23 mouse cellular contexts compared by ENCODE assay signal in the genomic region with DNA sequence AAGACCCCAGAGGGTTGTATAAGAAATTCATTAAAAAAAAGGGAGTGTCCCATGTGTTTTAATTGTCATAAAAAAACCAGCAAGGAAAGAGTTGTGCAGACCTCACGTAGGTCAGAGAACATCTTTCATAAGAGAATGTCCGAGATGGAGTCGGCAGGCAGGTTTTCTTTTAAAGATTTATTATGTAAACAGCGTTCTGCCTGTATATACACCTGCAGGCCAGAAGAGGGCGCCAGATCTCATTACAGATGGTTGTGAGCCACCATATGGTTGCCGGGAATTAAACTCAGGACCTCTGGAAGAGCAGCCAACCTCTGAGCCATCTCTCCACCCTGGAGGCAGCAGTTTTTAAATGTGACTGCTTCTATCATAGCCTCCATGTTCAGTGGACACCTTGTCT.
DNase-seq lines count a peak whose midpoint lies in the region; ATAC-seq and TF ChIP-seq lines count a peak whose summit lies in the region.
"Had no signal": no experiment of that assay in that cellular context is flagged by ENCODE, and none has a peak within 500 bp of the region (broad histone marks: within the 10 kb centered on the region; RNA-seq: fewer than 3 reads in every experiment).

No protein-coding gene starts in this region.

- H3K27ac ChIP-seq in kidney, postnatal 0 days = no peak overlapping the region
- H3K27ac ChIP-seq in lung, postnatal 0 days (ENCODE audit: low read length) = no peak overlapping the region
- H3K27ac ChIP-seq: embryonic facial prominence, embryonic 10.5 days; limb, embryonic 15.5 days; neural tube, embryonic 15.5 days; stomach, embryonic 15.5 days had no signal

- no peaks in the 10 kb centered on the region for H3K27me3 ChIP-seq in kidney, postnatal 0 days (ENCODE audit: insufficient read depth, low read length)
- no peaks in the 10 kb centered on the region for H3K27me3 ChIP-seq in lung, postnatal 0 days (replicated peaks; ENCODE audit: insufficient read depth, low read length)
- peaks cover 46% of the 10 kb centered on the region for H3K27me3 ChIP-seq in G1E (ENCODE audit: insufficient read depth, low read length)
- H3K27me3 ChIP-seq: heart, embryonic 12.5 days; limb, embryonic 15.5 days; neural tube, embryonic 15.5 days; stomach, embryonic 15.5 days had no signal

- H3K4me1 ChIP-seq in kidney, postnatal 0 days (replicated peaks; ENCODE audit: insufficient read depth, low read length) = no peaks in the 10 kb centered on the region
- H3K4me1 ChIP-seq in lung, postnatal 0 days (ENCODE audit: insufficient read depth, low read depth, low read length) = no peaks in the 10 kb centered on the region
- H3K4me1 ChIP-seq in G1E (ENCODE audit: insufficient read depth, low read depth, low read length) = peaks cover 12% of the 10 kb centered on the region
- H3K4me1 ChIP-seq: embryonic facial prominence, embryonic 10.5 days; heart, embryonic 12.5 days; limb, embryonic 15.5 days; neural tube, embryonic 15.5 days; stomach, embryonic 15.5 days had no signal

- peak; percentile 49 for TF ChIP-seq CTCF in kidney, postnatal 0 days (IDR thresholded peaks at IDR 0.05; ENCODE audit: low read depth)
- peak; percentile 54 for TF ChIP-seq CTCF in lung, postnatal 0 days (IDR thresholded peaks at IDR 0.05)
- peak; percentile 28; the same call in 1 of the 2 replicates for TF ChIP-seq CTCF in G1E (IDR thresholded peaks at IDR 0.05; ENCODE audit: low read depth, low read length)

- no peak overlapping the region for H3K4me2 ChIP-seq in kidney, postnatal 0 days (ENCODE audit: low read length)
- no peak overlapping the region for H3K4me2 ChIP-seq in lung, postnatal 0 days (replicated peaks; ENCODE audit: low read depth, low read length)
- H3K4me2 ChIP-seq: heart, embryonic 12.5 days; limb, embryonic 15.5 days; midbrain, embryonic 11.5 days; neural tube, embryonic 15.5 days; stomach, embryonic 15.5 days had no signal

- no peak overlapping the region for H3K4me3 ChIP-seq in kidney, postnatal 0 days (replicated peaks; ENCODE audit: low read depth, low read length)
- no peak overlapping the region for H3K4me3 ChIP-seq in lung, postnatal 0 days (ENCODE audit: low read depth, low read length)
- H3K4me3 ChIP-seq in G1E (ENCODE audit: low read depth, low read length) = no peak overlapping the region
- H3K4me3 ChIP-seq: embryonic facial prominence, embryonic 10.5 days; heart, embryonic 12.5 days; limb, embryonic 15.5 days; neural tube, embryonic 15.5 days; stomach, embryonic 15.5 days had no signal

- peaks cover 9% of the 10 kb centered on the region; the same call in 1 of the 2 replicates for H3K36me3 ChIP-seq in kidney, postnatal 0 days (ENCODE audit: insufficient read depth, low read length)
- H3K36me3 ChIP-seq in lung, postnatal 0 days (ENCODE audit: insufficient read depth, low read length) = peaks cover 17% of the 10 kb centered on the region
- no peaks in the 10 kb centered on the region for H3K36me3 ChIP-seq in G1E (replicated peaks)
- H3K36me3 ChIP-seq: neural tube, embryonic 15.5 days had no signal

- no peak for DNase-seq in kidney, postnatal 0 days (ENCODE audit: low spot score)
- no peak for DNase-seq in kidney, postnatal 4 days
- DNase-seq in lung, postnatal 0 days (ENCODE audit: low spot score) = no peak
- no peak for DNase-seq in lung, adult 18-20 months
- DNase-seq in G1E (ENCODE audit: low spot score) (no peak), adipocyte (ENCODE audit: low spot score) (no peak)
- peak; percentile 19 for DNase-seq in induced T-regulatory cell, adult 2 months (ENCODE audit: low read depth)
- no peak for DNase-seq in right cerebral cortex, adult 2 months (ENCODE audit: low spot score in 2 of 2)
- DNase-seq: adrenal gland, adult 2 months; cerebellum, adult 11-12 months; cerebellum, postnatal 36 days; kidney, postnatal 14 days; lung, postnatal 36 days; retina, postnatal 1 day; thymus, postnatal 36 days had no signal

- H3K9me3 ChIP-seq in kidney, postnatal 0 days (replicated peaks; ENCODE audit: low read length) = no peaks in the 10 kb centered on the region
- no peaks in the 10 kb centered on the region for H3K9me3 ChIP-seq in lung, postnatal 0 days (ENCODE audit: low read length)
- H3K9me3 ChIP-seq in G1E (replicated peaks) = no peaks in the 10 kb centered on the region
- H3K9me3 ChIP-seq: embryonic facial prominence, embryonic 10.5 days; heart, embryonic 12.5 days; limb, embryonic 15.5 days; neural tube, embryonic 15.5 days; stomach, embryonic 15.5 days had no signal

- no peak for ATAC-seq in kidney, postnatal 0 days (replicated peaks; ENCODE audit: low FRiP score, low read depth)
- ATAC-seq in lung, postnatal 0 days = no peak
- ATAC-seq in G1E (ENCODE audit: extremely low read depth, insufficient number of reproducible peaks, low FRiP score, poor library complexity, severe bottlenecking) = no peak
- ATAC-seq: CD4-positive, CD25-positive, alpha-beta regulatory T cell, adult 4 months; forebrain, embryonic 14.5 days had no signal

- 60% methylated on average over 6 of the region's 6 CpGs for WGBS in kidney, postnatal 0 days
- WGBS in lung, postnatal 0 days = 68% methylated on average over 6 of the region's 6 CpGs

- TF ChIP-seq EP300 in lung, postnatal 0 days (IDR thresholded peaks at IDR 0.05) = no peak

- H3K9ac ChIP-seq in kidney, postnatal 0 days (ENCODE audit: low read depth, low read length) = no peak overlapping the region
- H3K9ac ChIP-seq in lung, postnatal 0 days (replicated peaks; ENCODE audit: low read depth) = no peak overlapping the region
- H3K9ac ChIP-seq: heart, embryonic 12.5 days; limb, embryonic 15.5 days; neural tube, embryonic 15.5 days; stomach, embryonic 15.5 days had no signal
